Mouse (Mus musculus) inflammation-experienced regulatory T-cells, adult 6 months (primary cell): ENCODE data around the gene Ccr10. TPM values are rescaled to one million over a fixed set of nuclear protein-coding genes. Genes with fewer than 3 reads are reported as not detected.
"Not testable (repeated sequence)": the region's sequence is repeated elsewhere in the genome, so short reads cannot be mapped to it uniquely, and the experiment has no call there.

ENCODE experiments used
- ATAC-seq: one replicate; pipeline ENCODE4 v1.8.0; 2017
- polyA plus RNA-seq, 3 experiments: library from polyadenylated mRNA; unstranded; fragments of 100-300 nt; shearing (Covaris generic); gene quantifications; one replicate each; pipeline ENCODE4 v1.2.1; 2017

Gene Ccr10
- polyA plus RNA-seq, 3 experiments from 2014 or later, result 0.33 to 0.55 TPM; not detected in 1

- ATAC-seq, result no peak
Measured at GRCm38 (mm10) chr11:101151063-101151462, 24.2 kb downstream of the Ccr10 start.

DNA sequence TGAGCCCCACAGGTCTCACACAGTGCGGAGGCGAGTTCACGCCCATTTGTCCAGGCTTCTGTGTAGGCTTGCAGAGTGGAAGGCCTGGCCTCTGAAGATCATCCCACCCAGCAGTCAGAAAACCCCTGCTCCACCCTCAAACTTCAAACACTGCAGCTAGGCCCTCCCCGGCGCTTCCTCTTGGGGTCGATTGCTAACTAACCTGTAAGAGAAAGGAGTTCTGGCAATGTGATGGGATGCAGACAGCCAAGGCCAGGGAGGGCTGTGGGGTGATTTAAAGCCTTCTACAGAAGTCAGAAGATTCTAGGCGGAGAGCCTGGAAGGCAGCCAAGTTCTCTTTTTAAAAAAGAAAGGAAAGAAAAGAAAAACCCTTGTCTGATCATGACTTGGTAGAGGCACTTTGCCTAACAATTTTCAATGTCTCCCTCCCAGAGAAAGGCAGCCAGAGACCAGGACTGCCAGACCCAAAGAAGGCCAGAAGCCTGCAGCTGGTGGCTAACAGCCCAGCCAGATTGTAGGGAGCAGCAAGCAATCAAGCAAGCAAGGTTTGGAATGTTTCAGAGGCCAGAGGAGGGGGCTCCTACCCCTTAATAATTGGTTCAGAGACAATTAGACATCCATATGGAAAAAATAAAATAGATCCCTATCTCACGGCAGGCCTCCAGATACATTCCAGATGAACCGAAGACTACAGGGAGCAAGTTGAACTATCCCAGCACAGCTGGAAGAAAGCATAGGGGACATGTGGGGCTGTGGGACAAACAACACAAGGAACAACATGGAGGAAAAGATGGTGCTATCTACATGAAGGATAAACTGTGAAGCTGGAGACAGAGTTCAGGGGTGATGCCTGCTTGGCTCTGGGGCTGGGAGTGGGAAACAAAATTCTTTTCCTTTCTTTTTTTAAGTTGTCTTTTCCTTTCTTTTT is 25.8 kb downstream of the Ccr10 start:
- ATAC-seq, result no peak

- ATAC-seq, result no peak
Measured at GRCm38 (mm10) chr11:101148751-101149150, 26.5 kb downstream of the Ccr10 start.

DNA sequence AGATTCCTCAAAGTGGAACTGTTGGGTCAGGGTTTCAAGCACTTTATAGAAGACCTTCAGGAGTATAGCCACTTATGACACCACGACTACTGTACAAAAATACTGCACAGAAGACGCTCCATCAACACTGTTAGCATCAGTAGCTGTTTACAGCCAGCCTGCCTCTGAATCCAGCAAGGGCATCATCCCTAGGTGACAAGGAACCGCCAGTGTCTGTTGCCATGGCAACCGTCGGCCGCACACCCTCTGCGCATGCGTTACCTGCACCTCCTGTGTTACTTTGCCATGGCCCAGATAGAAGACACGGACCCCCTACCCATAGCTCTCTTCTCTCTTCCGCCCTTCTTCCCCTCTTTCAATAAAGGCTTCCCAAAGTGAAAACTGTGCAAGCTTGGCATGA is 28.9 kb downstream of the Ccr10 start:
- no peak for ATAC-seq

GRCm38 (mm10) chr11:101143338-101144225 is 31.7 kb downstream of the Ccr10 start:
- peak; percentile 88 for ATAC-seq

GRCm38 (mm10) chr11:101142215-101142967 is 32.9 kb downstream of the Ccr10 start:
- no peak for ATAC-seq

GRCm38 (mm10) chr11:101141088-101141487 is 34.2 kb downstream of the Ccr10 start:
- ATAC-seq, result no peak

- no peak for ATAC-seq
Measured at GRCm38 (mm10) chr11:101140164-101140819, 35.0 kb downstream of the Ccr10 start.

DNA sequence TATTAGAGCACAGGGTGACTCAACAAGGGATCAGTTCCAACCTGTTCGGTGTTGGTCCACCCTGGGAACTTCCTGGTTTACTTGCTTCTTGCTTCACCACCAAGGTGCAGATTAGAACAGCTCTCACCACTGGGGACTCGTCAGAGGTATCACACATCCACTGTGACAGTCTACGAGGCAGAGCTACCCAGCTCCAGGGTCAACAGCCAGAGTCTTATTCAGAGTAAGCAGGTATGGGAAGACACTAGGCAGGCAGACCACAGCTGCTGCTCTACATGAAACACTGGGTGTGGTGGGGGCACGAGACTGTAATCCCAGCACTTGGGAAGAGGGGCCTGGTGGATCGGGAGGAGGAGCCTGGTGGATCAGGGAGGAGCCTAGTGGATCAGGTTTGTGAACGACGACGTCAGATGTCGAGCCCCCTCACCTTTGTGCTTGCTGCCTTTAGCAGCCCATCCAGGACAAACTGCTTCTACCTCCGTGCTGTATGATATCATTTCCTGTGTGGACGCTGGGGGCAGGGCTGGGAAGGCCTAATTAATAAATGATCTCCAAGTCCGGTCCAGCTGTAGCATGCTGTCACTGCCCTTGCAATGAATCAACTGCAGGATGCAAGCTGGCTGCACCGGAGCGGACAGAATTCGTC is 36.6 kb downstream of the Ccr10 start:
- ATAC-seq, result no peak

DNA sequence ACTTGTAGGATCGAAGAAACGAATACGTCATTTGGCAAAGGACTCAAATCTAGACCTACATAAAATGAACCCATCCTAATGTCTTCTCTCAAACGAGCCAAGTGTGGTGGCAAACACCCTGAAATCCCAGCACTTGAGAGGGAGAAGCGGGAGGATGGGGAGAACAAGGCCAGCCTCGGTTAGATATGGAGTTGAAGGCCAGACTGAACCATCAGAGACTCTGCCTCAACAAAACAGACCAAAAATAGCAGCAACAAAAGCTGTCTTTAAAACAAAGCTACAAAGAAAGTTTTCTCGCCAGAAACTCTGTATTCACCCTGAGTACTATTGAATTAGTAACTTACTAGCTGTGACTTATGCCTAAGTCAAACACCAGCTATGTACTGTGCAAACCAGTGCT is 38.2 kb downstream of the Ccr10 start:
- ATAC-seq, result no peak

DNA sequence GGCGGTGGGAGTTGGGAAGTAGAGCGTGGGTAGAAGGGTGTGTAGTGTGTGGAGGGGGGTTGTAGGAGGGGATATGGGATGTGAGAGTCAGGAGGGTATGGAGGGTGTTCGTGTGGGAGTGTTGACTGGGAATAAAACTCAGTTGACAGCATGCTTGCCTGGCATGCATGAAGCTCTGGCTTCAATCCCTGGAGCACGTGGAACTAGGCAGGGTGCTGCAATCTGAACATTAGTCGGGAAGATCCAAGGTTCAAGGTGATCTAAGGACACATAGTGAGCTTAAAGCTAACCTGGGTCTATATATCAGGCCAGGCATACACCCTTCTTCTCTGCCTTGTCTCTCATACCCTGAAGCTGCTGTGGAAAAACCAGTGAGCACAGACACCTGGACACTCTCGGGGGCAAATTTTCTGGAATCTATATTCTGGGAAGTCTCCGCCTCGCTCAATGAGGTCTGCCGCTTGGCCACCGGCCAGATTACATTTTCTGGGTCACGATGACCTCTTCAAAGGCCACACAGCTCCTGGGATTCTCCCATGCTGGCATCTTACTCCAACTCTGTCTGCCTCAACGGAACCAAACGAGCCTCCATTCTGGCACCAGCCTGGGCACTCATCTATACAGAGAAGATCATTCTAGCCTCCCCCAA is 40.9 kb downstream of the Ccr10 start:
- ATAC-seq, result no peak

DNA sequence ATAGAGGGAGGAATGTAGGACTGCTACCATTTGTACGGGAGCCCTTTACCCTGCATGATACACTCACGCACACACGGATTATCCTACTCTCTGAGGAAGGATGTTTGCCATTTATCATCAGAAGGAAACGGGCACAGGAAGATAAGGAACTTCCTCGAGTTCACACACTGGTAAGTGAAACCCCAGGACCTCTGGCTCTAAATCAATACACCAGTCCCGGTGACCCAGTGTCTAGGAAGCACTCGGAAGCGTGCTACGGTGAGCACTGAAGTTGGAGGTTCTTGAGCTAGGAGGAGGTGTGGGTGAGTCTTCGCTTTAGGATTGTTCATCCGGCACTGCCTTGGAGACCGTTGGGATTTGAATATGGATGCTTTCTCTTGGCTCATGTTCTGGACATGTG is 42.2 kb downstream of the Ccr10 start:
- no peak for ATAC-seq

GRCm38 (mm10) chr11:101131701-101132100 is 43.5 kb downstream of the Ccr10 start:
- ATAC-seq, result no peak

DNA sequence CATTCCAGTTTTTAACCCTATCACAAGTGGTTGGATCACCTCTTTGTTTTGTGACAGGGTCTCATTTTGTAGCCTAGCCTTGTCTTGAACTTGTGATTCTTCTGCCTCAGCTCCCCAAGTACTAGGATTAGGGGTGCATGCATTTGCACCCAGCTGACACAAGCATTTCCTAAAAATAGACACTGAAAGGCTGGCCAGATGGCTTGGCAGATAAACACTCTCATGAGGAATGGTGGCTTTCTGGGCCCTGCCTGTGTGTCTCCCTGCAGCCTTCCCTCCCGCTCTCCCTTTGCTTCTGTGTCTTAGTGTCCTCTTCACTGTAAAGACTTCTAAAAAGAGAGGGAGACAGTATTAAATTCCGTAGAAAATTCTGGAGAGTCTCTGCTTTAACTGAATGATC is 44.1 kb downstream of the Ccr10 start:
- ATAC-seq, result no peak

- ATAC-seq, result no peak
Measured at GRCm38 (mm10) chr11:101130056-101130756, 45.0 kb downstream of the Ccr10 start.

- no peak for ATAC-seq
Measured at GRCm38 (mm10) chr11:101128996-101129577, 46.2 kb downstream of the Ccr10 start.

- no peak for ATAC-seq
Measured at GRCm38 (mm10) chr11:101127075-101127474, 48.2 kb downstream of the Ccr10 start.

GRCm38 (mm10) chr11:101125008-101125407 is 50.2 kb downstream of the Ccr10 start:
- not testable (repeated sequence) for ATAC-seq

DNA sequence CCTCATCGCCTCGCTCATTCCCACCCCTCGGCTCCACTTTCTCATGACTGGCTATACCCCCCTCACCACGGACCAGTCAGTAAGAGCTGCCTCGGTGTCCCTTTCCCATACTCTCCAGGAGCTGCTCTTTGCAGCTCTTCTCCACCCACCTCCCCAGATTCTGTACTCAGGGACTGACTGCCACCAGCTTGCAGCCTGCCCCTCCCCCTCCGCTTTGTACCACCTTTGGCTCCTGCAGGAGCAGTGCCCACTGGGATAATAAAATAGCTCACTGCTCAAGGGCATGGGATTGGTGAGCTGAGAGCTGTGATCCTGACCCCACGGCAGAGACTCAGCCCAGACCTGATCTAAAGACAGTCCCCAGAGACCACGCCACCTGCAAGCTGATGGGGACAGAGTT is 50.7 kb downstream of the Ccr10 start:
- not testable (repeated sequence) for ATAC-seq
